Mouse (Mus musculus) bone marrow macrophage, adult 2 months (primary cell): ENCODE results near the gene Atp1a2. TPM values are rescaled to one million over a fixed set of nuclear protein-coding genes. Genes with fewer than 3 reads are reported as not detected.

ENCODE experiments used
- H3K27ac ChIP-seq: 2 replicates; pipeline ENCODE4 v1.5.1; 2012; ENCODE audit warnings: low read depth, low read length; ENCODE audit not compliant: insufficient read depth
- H3K4me1 ChIP-seq: 2 replicates; pipeline ENCODE4 v1.6.1; 2012; ENCODE audit warnings: low read length; ENCODE audit not compliant: control insufficient read depth, insufficient read depth
- H3K4me3 ChIP-seq: 2 replicates; pipeline ENCODE4 v1.5.1; 2012; ENCODE audit warnings: mild to moderate bottlenecking, low read length, moderate library complexity; ENCODE audit not compliant: insufficient read depth
- CTCF ChIP-seq: IDR thresholded peaks from 2 replicates; pipeline ENCODE4 v1.5.1; 2012; ENCODE audit warnings: low read depth, mild to moderate bottlenecking, low read length, moderate library complexity
- POLR2A ChIP-seq: IDR thresholded peaks from 2 replicates; pipeline ENCODE4 v1.6.1; 2012; ENCODE audit warnings: mild to moderate bottlenecking, low read depth, low read length, borderline replicate concordance
- polyA plus RNA-seq: library from polyadenylated mRNA; stranded (reverse); fragments of >200 nt; gene quantifications from 2 replicates; pipeline ENCODE4 v1.2.4, GENCODE M21; 2012; ENCODE audit not compliant: missing spikeins, insufficient read depth, insufficient read length

Atp1a2 gene
- polyA plus RNA-seq, 1 experiment, result 0.36 TPM

DNA sequence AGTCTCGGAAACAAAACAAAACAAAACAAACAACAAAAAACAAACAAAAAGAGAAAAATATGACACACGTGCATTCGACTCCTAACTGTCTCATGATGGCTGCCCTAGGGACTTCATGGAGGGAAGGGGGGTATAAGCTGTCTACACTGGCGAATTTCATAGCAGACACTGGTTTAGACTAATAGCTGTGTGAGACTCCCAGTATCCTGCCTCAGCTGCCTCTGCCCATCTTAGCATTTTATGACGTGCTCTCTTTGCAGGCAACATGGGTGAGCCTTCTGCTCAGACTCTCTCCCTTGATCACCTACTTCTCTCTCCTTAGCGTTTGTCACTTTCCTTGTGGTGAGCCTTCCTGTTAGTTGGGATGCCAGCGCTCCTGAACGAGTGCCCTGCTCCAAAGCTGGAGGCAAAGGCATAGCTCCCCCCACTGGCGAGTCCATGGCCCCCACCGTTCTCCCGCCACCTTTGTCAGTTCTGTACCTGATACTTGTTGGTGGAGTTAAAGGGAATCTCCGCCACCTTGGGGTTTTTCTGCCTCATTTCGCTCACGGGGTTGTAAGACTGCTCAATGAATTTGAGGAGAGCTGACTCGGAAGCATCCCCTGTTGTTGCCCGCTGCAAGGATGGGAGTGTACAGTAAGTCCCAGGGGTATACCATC lies 54.2 kb downstream of the Atp1a2 start:
- TF ChIP-seq POLR2A, result no peak
- TF ChIP-seq CTCF, result no peak
- Histone ChIP-seq H3K4me3 (no peak overlapping the region), H3K27ac (no peak overlapping the region), H3K4me1 (peaks cover 40% of the 10 kb centered on the region)

DNA sequence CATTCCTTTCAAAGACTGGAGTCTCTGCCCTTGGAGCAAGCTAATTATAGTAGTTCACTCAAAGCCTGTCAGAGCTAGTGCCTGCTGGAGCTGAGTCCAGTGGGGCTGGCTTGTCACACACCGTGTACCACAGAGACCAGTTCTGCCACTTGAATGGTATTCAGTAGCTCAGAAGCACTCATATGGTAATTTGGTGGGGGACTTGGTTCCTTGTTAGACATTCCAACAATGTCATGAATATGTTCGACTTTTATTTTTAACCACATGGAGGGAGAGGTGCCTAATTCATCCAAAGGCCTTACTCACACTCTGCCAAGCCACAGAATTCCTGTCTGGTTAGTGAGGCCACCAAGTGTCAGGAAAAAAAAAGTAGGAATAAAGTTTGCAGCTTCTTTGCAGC lies 55.5 kb downstream of the Atp1a2 start:
- peaks cover 31% of the 10 kb centered on the region for H3K4me1 ChIP-seq
- no peak overlapping the region for H3K27ac ChIP-seq
- TF ChIP-seq POLR2A, result no peak
- no peak for TF ChIP-seq CTCF
- H3K4me3 ChIP-seq, result no peak overlapping the region

DNA sequence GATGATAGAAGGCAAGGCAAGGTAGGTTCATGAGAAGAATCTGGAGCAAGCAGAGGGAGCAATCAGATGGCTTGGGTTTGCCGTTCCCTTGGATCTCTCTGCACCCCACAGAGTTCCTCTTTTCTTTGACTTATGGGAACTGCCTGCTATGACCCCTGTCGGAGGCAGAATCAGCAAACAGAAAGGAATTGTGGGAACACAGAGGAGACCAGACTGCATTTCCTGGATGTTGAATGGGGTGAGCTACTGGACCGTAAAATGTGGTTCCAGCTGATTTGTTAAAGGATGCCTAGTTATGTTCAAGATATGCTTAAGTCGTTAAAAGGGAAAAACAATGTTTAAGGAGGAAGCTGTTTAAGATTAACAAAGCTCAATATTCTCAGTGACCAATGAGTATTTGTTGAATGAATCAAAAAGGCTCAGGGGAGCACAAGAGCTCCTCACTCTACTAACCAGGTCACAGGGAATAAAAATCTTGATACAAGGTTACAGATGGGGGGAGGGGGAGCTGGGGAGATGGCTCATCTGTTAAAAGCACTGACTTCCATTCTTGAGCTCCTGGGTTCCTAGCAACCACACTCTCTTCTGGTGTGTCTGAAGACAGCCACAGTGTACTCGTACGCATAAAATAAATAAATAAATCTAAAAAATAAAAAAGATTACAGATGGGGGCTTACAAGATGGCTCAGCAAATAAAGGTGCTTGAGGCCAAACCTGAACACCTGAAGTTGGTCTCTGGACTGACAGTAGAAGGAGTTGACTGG lies 56.7 kb downstream of the Atp1a2 start:
- H3K4me1 ChIP-seq, result peaks cover 29% of the 10 kb centered on the region
- TF ChIP-seq POLR2A, result no peak
- no peak for TF ChIP-seq CTCF
- peak overlapping the region; percentile 54 for H3K27ac ChIP-seq
- H3K4me3 ChIP-seq, result no peak overlapping the region

DNA sequence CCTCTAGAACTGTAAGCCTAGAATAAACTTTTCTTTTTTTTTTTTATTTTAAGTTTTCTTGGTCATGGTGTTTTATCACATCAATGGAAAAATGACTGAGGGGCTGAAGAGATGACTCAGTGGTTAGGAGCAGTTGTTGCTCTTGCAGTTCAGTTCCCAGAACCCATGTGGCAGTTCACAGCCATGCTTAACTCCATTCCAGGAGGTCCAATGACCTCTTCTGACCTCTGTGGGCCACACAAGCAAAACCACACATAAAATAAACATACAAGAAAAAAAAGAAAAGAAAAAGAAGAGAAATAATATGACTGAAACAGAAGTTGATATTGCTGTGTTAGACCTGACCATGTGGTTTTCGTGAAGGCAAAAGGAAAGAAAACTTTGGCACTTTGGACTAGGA lies 68.6 kb downstream of the Atp1a2 start:
- H3K4me1 ChIP-seq, result no peaks in the 10 kb centered on the region
- H3K4me3 ChIP-seq, result no peak overlapping the region
- TF ChIP-seq CTCF (no peak), POLR2A (no peak)
- H3K27ac ChIP-seq, result no peak overlapping the region

DNA sequence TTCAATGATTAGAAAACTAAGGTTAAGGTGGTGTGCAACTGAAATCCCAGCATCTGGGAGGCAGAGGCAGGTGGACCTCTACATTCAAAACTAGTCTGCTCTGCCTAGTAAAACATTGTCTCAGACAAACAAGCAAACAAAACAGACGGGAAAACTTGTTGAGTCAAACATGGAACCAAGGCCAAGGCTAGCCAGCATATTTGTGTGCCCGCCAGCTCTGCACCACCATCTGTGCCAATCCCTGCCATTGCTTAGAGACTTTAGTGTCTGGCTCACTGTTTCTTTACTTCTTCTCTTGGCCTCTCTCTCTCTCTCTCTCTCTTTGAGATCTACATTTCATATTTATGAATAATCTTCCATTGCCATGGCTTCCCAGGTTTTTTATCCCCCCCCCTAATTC lies 69.7 kb downstream of the Atp1a2 start:
- TF ChIP-seq POLR2A (no peak), CTCF (no peak)
- Histone ChIP-seq H3K4me1 (no peaks in the 10 kb centered on the region), H3K27ac (no peak overlapping the region), H3K4me3 (no peak overlapping the region)

Other genes starting within 250 kb of the Atp1a2 start
- gene Nhlh1, start 240.5 kb downstream of the Atp1a2 start, polyA plus RNA-seq, result not detected in 2 replicates
- gene Copa, start 215.5 kb downstream of the Atp1a2 start, polyA plus RNA-seq, result 159 and 167 TPM in 2 replicates
- 142 and 144 TPM in 2 replicates for gene Ncstn, start 215.3 kb downstream of the Atp1a2 start, polyA plus RNA-seq
- gene Pex19, start 171.3 kb downstream of the Atp1a2 start, polyA plus RNA-seq, result 56.7 and 64.1 TPM in 2 replicates
- gene Dcaf8, start 150.0 kb downstream of the Atp1a2 start, polyA plus RNA-seq, result 73.2 and 78.3 TPM in 2 replicates
- gene Pea15a, start 91.3 kb downstream of the Atp1a2 start, polyA plus RNA-seq, result 249 and 256 TPM in 2 replicates
- gene Casq1, start 78.2 kb downstream of the Atp1a2 start, polyA plus RNA-seq, result not detected in 2 replicates
- not detected in 2 replicates for gene Atp1a4, start 39.6 kb downstream of the Atp1a2 start, polyA plus RNA-seq
- gene Igsf8, start 36.4 kb downstream of the Atp1a2 start, polyA plus RNA-seq, result 90.3 and 110 TPM in 2 replicates
- gene Kcnj9, start 31.3 kb upstream of the Atp1a2 start, polyA plus RNA-seq, result 1.8 and 2.2 TPM in 2 replicates
- 52.3 and 58.4 TPM in 2 replicates for gene Kcnj10, start 43.1 kb upstream of the Atp1a2 start, polyA plus RNA-seq
- gene Pigm, start 78.5 kb upstream of the Atp1a2 start, polyA plus RNA-seq, result 14.3 and 15.4 TPM in 2 replicates
- 90.6 and 98.9 TPM in 2 replicates for gene Slamf9, start 177.3 kb upstream of the Atp1a2 start, polyA plus RNA-seq
- 6.3 and 7.6 TPM in 2 replicates for gene Igsf9, start 183.7 kb upstream of the Atp1a2 start, polyA plus RNA-seq
- 316 and 321 TPM in 2 replicates for gene Tagln2, start 202.0 kb upstream of the Atp1a2 start, polyA plus RNA-seq
- gene Cfap45, start 222.7 kb upstream of the Atp1a2 start, polyA plus RNA-seq, result 0.87 and 1.2 TPM in 2 replicates